Mouse (Mus musculus) liver, embryonic 13.5 days (tissue): ENCODE data around the gene Gabarapl1. TPM values are rescaled to one million over a fixed set of nuclear protein-coding genes. Genes with fewer than 3 reads are reported as not detected.

Source experiments
- ATAC-seq: fragments of 200-750 bp; cut with Nextera tagmentation; 2 replicates; pipeline ENCODE4 v1.8.0; 2017; ENCODE audit warnings: low read depth, mild to moderate bottlenecking, moderate number of reproducible peaks, moderate library complexity
- DNase-seq: peaks from one replicate; pipeline ENCODE4 v3.0.0; 2022
- H3K27ac ChIP-seq: fragments of 300-500 bp; sonication (generic); 2 replicates; pipeline ENCODE4 v1.5.1; 2015; ENCODE audit warnings: moderate library complexity, mild to moderate bottlenecking, inconsistent platforms
- H3K27me3 ChIP-seq: fragments of 300-500 bp; sonication (generic); 2 replicates; pipeline ENCODE4 v1.6.1; 2015; ENCODE audit warnings: mild to moderate bottlenecking, inconsistent platforms
- H3K36me3 ChIP-seq: fragments of 300-500 bp; sonication (generic); 2 replicates; pipeline ENCODE4 v1.6.1; 2015; ENCODE audit warnings: mild to moderate bottlenecking, inconsistent platforms
- H3K4me1 ChIP-seq: fragments of 300-500 bp; sonication (generic); replicated peaks from 2 replicates; pipeline ENCODE4 v1.6.1; 2015; ENCODE audit warnings: inconsistent platforms
- H3K4me2 ChIP-seq: fragments of 300-500 bp; sonication (generic); 2 replicates; pipeline ENCODE4 v1.6.1; 2015; ENCODE audit warnings: inconsistent platforms, mild to moderate bottlenecking, moderate library complexity
- H3K4me3 ChIP-seq: fragments of 300-500 bp; sonication (generic); replicated peaks from 2 replicates; pipeline ENCODE4 v1.5.1; 2015; ENCODE audit warnings: mild to moderate bottlenecking, inconsistent platforms
- H3K9ac ChIP-seq: fragments of 300-500 bp; sonication (generic); 2 replicates; pipeline ENCODE4 v1.6.1; 2015; ENCODE audit warnings: mild to moderate bottlenecking, inconsistent platforms
- H3K9me3 ChIP-seq: fragments of 300-500 bp; sonication (generic); replicated peaks from 2 replicates; pipeline ENCODE4 v1.6.1; 2016; ENCODE audit warnings: inconsistent platforms
- WGBS: fragments of 180-500 bp; shearing (Covaris S2); methylation state at CpG from one replicate; pipeline ENCODE4 v1.1.7; 2015; ENCODE audit not compliant: insufficient replicate concordance; 5-methylcytosine and 5-hydroxymethylcytosine counted together
- polyA plus RNA-seq: library from polyadenylated mRNA; unstranded; fragments of >200 nt; fragmentation: Nextera tagmentation; extraction: Ambion mirVana; gene quantifications from 2 replicates; pipeline ENCODE4 v1.2.1, GENCODE M21; 2015

Gabarapl1 gene
- polyA plus RNA-seq, 1 experiment from 2014 or later = 35.4 TPM

DNA sequence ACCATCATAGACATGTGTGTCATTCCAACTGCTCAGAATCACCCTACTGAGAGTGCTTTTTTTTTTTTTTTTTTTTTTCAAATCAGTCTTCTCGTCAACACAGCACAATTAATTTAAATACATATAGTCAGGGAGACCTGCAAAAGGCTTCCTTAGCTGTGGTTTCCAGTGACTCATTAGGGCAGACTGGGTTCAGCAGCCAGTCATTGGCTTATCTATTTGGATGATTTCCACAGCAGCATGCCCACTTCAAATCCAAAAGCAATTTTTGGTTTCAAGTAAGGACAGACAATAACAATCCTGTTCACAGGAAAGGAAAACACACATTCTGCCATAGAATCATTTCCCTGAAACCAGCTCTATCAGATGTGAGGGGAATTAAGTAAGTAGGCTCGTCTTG, 18.6 kb upstream of the Gabarapl1 start:
- Histone ChIP-seq H3K4me2 (no peak overlapping the region), H3K9ac (no peak overlapping the region), H3K4me3 (no peak overlapping the region), H3K4me1 (no peaks in the 10 kb centered on the region; the same call in 1 of the 2 replicates), H3K27ac (no peak overlapping the region), H3K27me3 (no peaks in the 10 kb centered on the region), H3K36me3 (no peaks in the 10 kb centered on the region), H3K9me3 (no peaks in the 10 kb centered on the region)
- DNase-seq (no peak), ATAC-seq (no peak)
- 39% methylated on average over 2 of the region's 2 CpGs for WGBS

GRCm38 (mm10) chr6:129515068-129515467, 17.9 kb upstream of the Gabarapl1 start:
- no peak overlapping the region for H3K9ac ChIP-seq
- H3K4me1 ChIP-seq = no peaks in the 10 kb centered on the region; the same call in 1 of the 2 replicates
- ATAC-seq (no peak), DNase-seq (no peak)
- no peaks in the 10 kb centered on the region for H3K36me3 ChIP-seq
- WGBS = 81% methylated on average over 3 of the region's 3 CpGs
- no peaks in the 10 kb centered on the region for H3K9me3 ChIP-seq
- no peak overlapping the region for H3K27ac ChIP-seq
- no peaks in the 10 kb centered on the region for H3K27me3 ChIP-seq
- H3K4me3 ChIP-seq = no peak overlapping the region
- H3K4me2 ChIP-seq = no peak overlapping the region

DNA sequence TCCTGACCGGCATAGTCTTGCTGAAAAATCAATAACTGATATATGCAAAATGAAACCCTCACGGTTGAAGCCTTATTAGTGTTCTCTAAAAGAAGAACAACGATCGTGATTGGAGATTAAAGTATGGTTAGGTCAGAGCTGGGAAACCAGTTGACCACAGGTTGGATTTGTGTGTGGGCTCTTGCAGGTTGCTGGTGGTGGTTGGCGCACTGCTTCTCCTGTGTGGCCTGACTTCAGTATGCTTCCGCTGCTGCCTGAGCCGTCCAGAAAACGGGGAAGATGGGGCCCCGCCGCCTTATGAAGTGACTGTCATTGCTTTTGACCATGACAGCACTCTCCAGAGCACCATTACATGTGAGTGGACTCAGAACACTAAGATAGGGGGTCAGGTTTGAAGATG, 16.6 kb upstream of the Gabarapl1 start:
- Histone ChIP-seq H3K4me3 (no peak overlapping the region), H3K27ac (no peak overlapping the region), H3K36me3 (no peaks in the 10 kb centered on the region), H3K9ac (no peak overlapping the region), H3K27me3 (no peaks in the 10 kb centered on the region), H3K4me1 (no peaks in the 10 kb centered on the region; the same call in 1 of the 2 replicates), H3K4me2 (no peak overlapping the region), H3K9me3 (no peaks in the 10 kb centered on the region)
- ATAC-seq (no peak), DNase-seq (no peak)
- 66% methylated on average over 10 of the region's 10 CpGs for WGBS

GRCm38 (mm10) chr6:129517752-129518408, 15.1 kb upstream of the Gabarapl1 start:
- ATAC-seq (peak; percentile 65; the same call in 1 of the 2 replicates), DNase-seq (no peak)
- WGBS = 35% methylated on average over 2 of the region's 2 CpGs
- Histone ChIP-seq H3K27ac (no peak overlapping the region), H3K4me2 (no peak overlapping the region), H3K4me1 (no peaks in the 10 kb centered on the region; the same call in 1 of the 2 replicates), H3K9me3 (no peaks in the 10 kb centered on the region), H3K36me3 (no peaks in the 10 kb centered on the region), H3K27me3 (no peaks in the 10 kb centered on the region), H3K4me3 (no peak overlapping the region), H3K9ac (no peak overlapping the region)

DNA sequence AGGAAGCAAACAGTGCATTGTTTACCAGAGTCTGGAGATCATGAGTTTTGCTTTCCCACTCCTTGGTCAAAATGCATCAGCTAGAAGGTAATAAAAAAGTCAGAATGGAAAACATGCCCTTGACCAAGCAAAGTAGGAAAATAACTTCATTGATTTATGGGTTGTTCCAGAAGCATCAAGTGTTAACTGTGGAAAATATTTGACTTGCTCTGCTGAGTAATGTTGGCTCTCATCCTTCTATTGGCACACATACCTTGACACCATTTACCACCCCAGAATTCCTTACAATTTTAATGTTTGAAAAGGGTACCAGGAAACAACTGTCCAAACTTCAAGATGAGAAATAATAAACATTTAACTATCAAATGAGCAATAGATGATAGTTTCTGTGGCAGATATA, 6.9 kb upstream of the Gabarapl1 start:
- no peak overlapping the region for H3K4me3 ChIP-seq
- H3K36me3 ChIP-seq = no peaks in the 10 kb centered on the region
- H3K27me3 ChIP-seq = no peaks in the 10 kb centered on the region
- ATAC-seq (no peak), DNase-seq (no peak)
- no peak overlapping the region for H3K4me2 ChIP-seq
- H3K4me1 ChIP-seq = no peaks in the 10 kb centered on the region
- H3K27ac ChIP-seq = no peak overlapping the region
- H3K9ac ChIP-seq = no peak overlapping the region
- no peaks in the 10 kb centered on the region for H3K9me3 ChIP-seq

GRCm38 (mm10) chr6:129527416-129527815, 5.5 kb upstream of the Gabarapl1 start:
- no peaks in the 10 kb centered on the region for H3K36me3 ChIP-seq
- H3K9ac ChIP-seq = no peak overlapping the region
- no peak overlapping the region for H3K4me2 ChIP-seq
- 49% methylated on average over 2 of the region's 2 CpGs for WGBS
- peaks cover 3% of the 10 kb centered on the region for H3K4me1 ChIP-seq
- H3K9me3 ChIP-seq = no peaks in the 10 kb centered on the region
- no peak overlapping the region for H3K27ac ChIP-seq
- ATAC-seq (no peak), DNase-seq (no peak)
- no peaks in the 10 kb centered on the region for H3K27me3 ChIP-seq
- H3K4me3 ChIP-seq = no peak overlapping the region

GRCm38 (mm10) chr6:129529605-129530004, 3.4 kb upstream of the Gabarapl1 start:
- no peak overlapping the region for H3K9ac ChIP-seq
- H3K36me3 ChIP-seq = no peaks in the 10 kb centered on the region
- no peaks in the 10 kb centered on the region for H3K9me3 ChIP-seq
- no peak overlapping the region for H3K4me2 ChIP-seq
- 61% methylated on average over 1 of the region's 1 CpGs for WGBS
- H3K27me3 ChIP-seq = no peaks in the 10 kb centered on the region
- ATAC-seq (no peak), DNase-seq (no peak)
- H3K27ac ChIP-seq = no peak overlapping the region
- H3K4me1 ChIP-seq = peaks cover 15% of the 10 kb centered on the region
- H3K4me3 ChIP-seq = no peak overlapping the region

DNA sequence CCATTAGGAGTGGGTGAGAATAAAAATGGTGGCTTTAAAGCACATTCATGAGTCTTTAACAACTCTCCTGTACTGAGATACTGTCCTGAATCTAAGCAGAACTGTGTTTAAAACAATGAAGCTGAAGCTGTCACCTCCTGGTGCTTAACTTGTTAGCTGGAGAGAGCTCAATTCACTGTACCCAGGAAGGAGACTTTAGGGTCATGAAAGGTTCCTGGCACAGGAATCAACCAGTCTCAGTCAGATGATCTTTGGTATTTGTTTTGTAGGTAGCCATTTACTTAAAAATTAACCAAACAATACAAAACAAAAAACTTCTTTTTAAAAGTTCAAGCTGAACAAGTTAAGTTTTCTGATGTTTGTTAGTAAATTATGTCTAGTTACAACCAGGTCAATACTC, 2.7 kb upstream of the Gabarapl1 start:
- H3K9me3 ChIP-seq = no peaks in the 10 kb centered on the region
- H3K9ac ChIP-seq = no peak overlapping the region
- no peak overlapping the region for H3K27ac ChIP-seq
- no peak overlapping the region for H3K4me3 ChIP-seq
- no peak overlapping the region for H3K4me2 ChIP-seq
- ATAC-seq (no peak), DNase-seq (no peak)
- peaks cover 21% of the 10 kb centered on the region for H3K4me1 ChIP-seq
- H3K27me3 ChIP-seq = no peaks in the 10 kb centered on the region
- H3K36me3 ChIP-seq = no peaks in the 10 kb centered on the region

DNA sequence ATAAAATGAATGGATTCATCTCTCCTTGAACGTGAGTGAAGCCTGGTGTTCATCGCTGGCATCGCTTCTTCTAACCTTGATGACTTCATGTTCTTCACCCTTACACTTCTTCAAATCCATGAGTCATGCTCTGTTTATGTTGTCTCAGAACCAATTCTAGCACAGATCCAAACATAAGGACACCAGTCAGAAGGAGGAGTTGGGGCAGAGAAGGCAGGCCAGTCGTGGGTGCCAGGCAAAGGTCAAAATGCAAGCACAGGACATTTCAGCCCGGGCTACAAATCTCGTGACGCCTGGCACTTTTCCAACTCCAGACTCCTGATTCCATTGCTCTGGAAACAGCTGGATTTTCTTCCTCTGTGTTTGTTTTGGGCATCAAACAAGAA, 411 bp upstream of the Gabarapl1 start:
- H3K27ac ChIP-seq = peak overlapping the region; percentile 82
- H3K4me1 ChIP-seq = peaks cover 31% of the 10 kb centered on the region
- no peak for DNase-seq
- peak overlapping the region; percentile 80 for H3K4me3 ChIP-seq
- peak overlapping the region; percentile 88 for H3K4me2 ChIP-seq
- H3K36me3 ChIP-seq = peaks cover 3% of the 10 kb centered on the region
- peak overlapping the region; percentile 84 for H3K9ac ChIP-seq
- peak; percentile 42 for ATAC-seq
- H3K9me3 ChIP-seq = no peaks in the 10 kb centered on the region
- WGBS = 38% methylated on average over 7 of the region's 7 CpGs
- no peaks in the 10 kb centered on the region for H3K27me3 ChIP-seq

DNA sequence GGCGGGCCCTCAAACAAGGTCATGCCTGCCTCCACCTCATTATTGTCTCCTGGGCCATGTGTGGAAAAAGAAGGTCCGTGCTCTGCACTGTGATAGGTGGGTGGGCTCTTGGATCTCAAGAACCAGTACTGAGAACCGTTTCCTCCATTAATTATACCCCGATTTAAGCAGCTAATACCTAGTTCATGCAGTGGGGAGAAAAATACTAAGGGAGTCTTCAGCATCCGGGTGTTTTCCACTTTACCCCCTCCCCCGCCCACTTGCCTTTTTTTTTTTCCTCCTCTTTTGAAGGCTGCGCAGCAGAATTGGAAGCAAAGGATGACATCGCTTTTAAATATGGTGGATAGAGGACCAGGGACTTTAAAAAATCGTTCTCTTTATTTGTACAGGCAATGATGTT, 1.1 kb downstream of the Gabarapl1 start:
- ATAC-seq (peak; percentile 19; the same call in 1 of the 2 replicates), DNase-seq (no peak)
- Histone ChIP-seq H3K4me1 (peaks cover 31% of the 10 kb centered on the region), H3K9ac (peak overlapping the region; percentile 84), H3K4me3 (peak overlapping the region; percentile 80), H3K27ac (peak overlapping the region; percentile 82), H3K4me2 (peak overlapping the region; percentile 88), H3K9me3 (no peaks in the 10 kb centered on the region), H3K36me3 (peaks cover 18% of the 10 kb centered on the region), H3K27me3 (no peaks in the 10 kb centered on the region)
- 6% methylated on average over 9 of the region's 9 CpGs for WGBS

- no peaks in the 10 kb centered on the region for H3K27me3 ChIP-seq
- DNase-seq (no peak), ATAC-seq (no peak)
- H3K4me2 ChIP-seq = peak overlapping the region; percentile 88
- H3K4me3 ChIP-seq = peak overlapping the region; percentile 80
- no peak overlapping the region; the same call in 1 of the 2 replicates for H3K27ac ChIP-seq
- WGBS = 63% methylated on average over 4 of the region's 4 CpGs
- H3K9me3 ChIP-seq = no peaks in the 10 kb centered on the region
- peaks cover 25% of the 10 kb centered on the region for H3K36me3 ChIP-seq
- peaks cover 31% of the 10 kb centered on the region for H3K4me1 ChIP-seq
- peak overlapping the region; percentile 84 for H3K9ac ChIP-seq
Measured at GRCm38 (mm10) chr6:129534627-129535190, 1.7 kb downstream of the Gabarapl1 start.

GRCm38 (mm10) chr6:129535723-129536122, 2.8 kb downstream of the Gabarapl1 start:
- WGBS = 28% methylated on average over 4 of the region's 4 CpGs
- H3K27ac ChIP-seq = no peak overlapping the region
- H3K4me3 ChIP-seq = peak overlapping the region; percentile 80; the same call in 1 of the 2 replicates
- ATAC-seq (no peak), DNase-seq (no peak)
- no peaks in the 10 kb centered on the region for H3K9me3 ChIP-seq
- no peaks in the 10 kb centered on the region for H3K27me3 ChIP-seq
- peaks cover 31% of the 10 kb centered on the region for H3K4me1 ChIP-seq
- peak overlapping the region; percentile 88 for H3K4me2 ChIP-seq
- peaks cover 35% of the 10 kb centered on the region for H3K36me3 ChIP-seq
- no peak overlapping the region for H3K9ac ChIP-seq
